Mouse (Mus musculus) embryonic stem cell, embryonic (primary cell): Measurements from ENCODE around the gene Immp2l.

ENCODE experiments used
- CTCF ChIA-PET, 4 experiments: fragments of 300-600 bp in 2 of 4; fragments of 350-600 bp in 2 of 4; sonication (Branson Sonifier 250); formaldehyde crosslinking; loops; one replicate each; lab custom pipeline; 2022; ENCODE audit warnings: inconsistent platforms in 2 of 4; lab: Charles Lee
- POLR2A ChIA-PET, 4 experiments: fragments of 300-600 bp in 2 of 4; fragments of 350-600 bp in 2 of 4; sonication (Branson Sonifier 250); formaldehyde crosslinking; loops; one replicate each; lab custom pipeline; 2022; ENCODE audit warnings: antibody characterized with exemption in 4 of 4, inconsistent platforms in 1 of 4; lab: Charles Lee

The Immp2l gene

DNA sequence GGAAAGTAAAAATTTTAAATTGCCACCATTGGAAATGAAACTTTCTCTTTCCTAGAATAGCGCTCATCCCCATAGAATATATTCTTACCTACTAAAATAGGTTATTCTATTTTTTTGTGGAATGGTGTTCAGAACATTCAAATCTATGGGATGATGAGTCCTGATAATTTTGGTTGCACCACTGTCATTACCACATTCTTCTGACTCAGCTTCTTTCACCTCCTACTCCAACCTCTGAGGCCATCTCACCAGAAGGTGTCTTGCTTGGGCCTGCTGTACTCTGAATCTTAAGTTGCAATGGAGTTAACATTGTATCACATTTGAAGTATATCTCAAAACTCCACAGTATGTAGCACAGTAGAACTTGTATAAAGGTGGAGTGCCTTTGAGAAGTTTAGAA is 224.4 kb downstream of the Immp2l start:
- POLR2A ChIA-PET, result no interaction called here
- CTCF ChIA-PET, result no interaction called here

DNA sequence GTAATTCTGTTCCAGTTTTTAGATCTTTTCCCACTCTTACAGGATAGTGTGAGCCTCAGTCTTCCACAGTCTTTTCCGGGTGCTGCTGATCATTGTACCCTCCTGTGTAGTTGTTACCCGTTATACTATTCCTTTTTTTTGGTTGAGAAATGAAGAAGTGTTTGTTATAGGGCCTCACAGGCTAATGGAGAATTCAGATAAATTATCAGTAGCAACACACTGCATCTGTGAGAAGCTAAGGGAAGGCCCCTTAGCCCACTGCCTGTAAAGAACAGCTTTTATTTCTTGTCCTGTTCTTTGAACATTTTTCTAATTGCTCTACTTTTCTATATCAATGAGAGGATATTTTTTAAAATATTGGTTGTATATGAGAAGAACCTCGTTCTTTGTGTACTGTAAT is 226.2 kb downstream of the Immp2l start:
- POLR2A ChIA-PET, result no interaction called here
- CTCF ChIA-PET, result no interaction called here

DNA sequence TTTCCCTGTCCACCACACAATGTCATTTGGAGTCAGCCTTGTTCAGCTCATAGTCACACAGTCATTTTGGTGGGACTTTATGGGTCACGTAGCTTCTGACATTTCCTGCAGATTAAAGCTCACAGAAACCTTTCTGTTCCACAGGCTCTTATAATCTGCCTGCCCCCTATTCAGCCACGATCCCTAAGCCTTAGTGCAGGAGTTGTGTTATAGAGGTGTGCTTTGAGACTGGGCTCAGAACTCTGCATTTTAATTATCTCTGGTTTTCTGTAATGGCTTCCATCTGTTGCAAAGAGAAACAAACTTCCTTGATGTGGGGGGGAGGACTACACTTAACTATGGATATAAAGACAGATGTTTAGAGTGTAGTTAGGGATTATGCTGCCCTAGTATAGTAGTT is 234.0 kb downstream of the Immp2l start:
- ChIA-PET CTCF (no interaction called here), POLR2A (no interaction called here)

DNA sequence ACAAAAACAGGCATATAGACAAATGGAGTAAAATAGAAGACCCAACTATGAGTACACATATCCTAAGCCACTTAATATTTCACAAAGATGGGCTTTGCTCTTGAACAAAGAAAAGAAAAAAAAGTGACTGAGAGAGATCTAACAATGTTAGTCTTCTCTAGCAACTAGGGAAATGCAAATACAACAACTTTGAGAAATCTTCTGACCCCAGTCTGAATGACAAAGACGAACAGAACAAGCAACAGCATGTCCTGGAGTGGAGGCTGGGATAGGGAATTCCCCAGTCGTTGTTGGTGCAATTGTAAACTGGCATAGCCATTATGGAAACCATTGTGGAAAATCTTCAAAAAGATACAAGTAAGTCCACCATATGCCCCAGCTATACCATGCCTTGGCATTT is 235.7 kb downstream of the Immp2l start:
- ChIA-PET POLR2A (no interaction called here), CTCF (no interaction called here)

DNA sequence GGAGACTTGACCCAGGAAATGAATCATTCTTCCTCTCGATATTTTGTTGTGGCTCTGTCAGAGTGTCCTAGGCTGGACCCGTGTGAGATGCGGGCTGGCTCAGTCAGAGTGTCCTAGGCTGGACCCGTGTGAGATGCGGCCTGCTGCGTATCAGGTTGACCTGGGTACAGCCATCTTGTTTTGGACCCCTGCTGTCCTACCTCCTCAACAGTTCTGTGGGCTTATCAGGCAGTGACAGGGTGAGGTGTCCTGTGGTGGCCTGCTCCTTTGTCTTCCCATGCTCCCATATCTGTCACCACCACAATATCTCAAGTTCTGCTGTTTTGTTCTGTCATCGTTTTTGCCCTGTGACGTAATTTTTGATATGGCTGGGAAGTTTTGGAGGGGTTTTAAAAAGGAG is 250.2 kb downstream of the Immp2l start:
- ChIA-PET CTCF (no interaction called here), POLR2A (no interaction called here)

DNA sequence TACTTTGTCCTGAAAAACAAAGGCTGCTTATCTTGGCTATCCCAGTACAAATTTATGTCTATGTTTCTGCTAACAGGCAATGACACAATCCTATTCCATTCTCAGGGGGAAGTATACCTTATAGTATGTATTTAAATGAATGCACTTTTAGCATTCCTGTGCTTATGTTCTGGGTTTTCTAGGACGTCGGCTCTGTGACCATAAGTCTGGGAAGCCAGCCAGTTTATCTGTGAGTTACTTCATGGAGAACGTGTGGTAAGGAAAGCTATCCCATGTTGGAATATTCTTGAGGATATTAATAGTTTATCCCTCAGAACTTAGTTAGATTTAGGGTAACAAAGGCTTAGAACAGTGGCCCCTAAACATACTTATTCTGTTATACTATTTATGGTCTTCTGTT is 251.5 kb downstream of the Immp2l start:
- ChIA-PET CTCF (no interaction called here), POLR2A (no interaction called here)

DNA sequence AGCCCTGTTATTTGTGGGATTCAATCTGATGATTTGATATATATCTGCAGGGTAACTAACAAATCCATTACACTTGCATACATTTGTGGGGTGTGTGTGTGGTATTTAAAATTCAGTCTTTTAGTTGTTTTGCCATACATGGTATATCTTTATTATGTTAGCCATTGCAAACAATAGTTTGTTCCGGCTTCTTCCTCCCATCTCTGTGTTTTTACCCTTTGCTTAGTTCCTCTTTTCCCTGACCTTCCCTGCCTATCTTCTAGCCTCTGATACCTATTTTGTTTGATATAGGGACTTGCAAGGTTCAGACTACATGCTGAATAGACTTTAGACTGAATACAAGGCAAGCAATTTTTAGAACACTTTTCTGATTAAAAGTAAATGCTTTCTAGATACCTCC is 254.0 kb downstream of the Immp2l start:
- POLR2A ChIA-PET, result no interaction called here
- CTCF ChIA-PET, result no interaction called here

DNA sequence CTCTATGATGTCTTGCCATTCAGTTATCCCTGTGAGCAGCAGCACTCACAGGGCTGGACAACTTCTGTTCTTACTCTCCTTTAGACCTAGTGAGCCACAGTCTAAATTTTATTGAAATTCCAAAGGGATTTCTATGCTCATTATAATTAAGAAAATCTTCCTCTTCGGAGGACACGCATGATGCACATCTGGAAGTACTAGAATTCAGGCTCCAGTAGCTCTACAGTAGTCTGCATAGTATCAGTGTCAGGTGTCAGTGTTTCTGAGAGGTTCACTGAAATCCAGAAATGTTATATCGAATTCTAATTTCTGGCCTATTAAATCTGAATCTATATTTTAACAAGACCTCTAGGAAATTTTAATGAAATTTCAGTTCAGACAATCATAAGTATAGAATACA is 265.2 kb downstream of the Immp2l start:
- CTCF ChIA-PET, result no interaction called here
- POLR2A ChIA-PET, result no interaction called here

DNA sequence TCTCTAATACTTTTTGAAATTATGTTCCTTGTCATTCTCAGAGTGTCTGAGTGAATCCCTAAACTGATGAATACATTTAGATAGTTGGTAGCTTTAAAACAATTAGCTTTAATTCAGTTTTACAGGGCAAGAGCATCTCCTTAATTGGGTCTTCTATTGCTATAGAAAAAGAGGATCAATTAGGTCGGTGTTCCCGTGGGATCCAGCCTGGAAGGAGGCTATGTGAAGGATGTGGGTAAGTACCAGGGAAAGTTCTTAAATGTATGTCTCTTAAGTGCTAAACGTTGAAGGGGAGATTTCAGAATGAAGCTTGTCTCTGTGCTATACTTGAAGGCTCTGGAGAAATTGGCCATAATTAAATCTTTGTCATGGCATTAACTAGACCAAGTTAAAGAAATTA is 283.1 kb downstream of the Immp2l start:
- ChIA-PET POLR2A (no interaction called here), CTCF (no interaction called here)

DNA sequence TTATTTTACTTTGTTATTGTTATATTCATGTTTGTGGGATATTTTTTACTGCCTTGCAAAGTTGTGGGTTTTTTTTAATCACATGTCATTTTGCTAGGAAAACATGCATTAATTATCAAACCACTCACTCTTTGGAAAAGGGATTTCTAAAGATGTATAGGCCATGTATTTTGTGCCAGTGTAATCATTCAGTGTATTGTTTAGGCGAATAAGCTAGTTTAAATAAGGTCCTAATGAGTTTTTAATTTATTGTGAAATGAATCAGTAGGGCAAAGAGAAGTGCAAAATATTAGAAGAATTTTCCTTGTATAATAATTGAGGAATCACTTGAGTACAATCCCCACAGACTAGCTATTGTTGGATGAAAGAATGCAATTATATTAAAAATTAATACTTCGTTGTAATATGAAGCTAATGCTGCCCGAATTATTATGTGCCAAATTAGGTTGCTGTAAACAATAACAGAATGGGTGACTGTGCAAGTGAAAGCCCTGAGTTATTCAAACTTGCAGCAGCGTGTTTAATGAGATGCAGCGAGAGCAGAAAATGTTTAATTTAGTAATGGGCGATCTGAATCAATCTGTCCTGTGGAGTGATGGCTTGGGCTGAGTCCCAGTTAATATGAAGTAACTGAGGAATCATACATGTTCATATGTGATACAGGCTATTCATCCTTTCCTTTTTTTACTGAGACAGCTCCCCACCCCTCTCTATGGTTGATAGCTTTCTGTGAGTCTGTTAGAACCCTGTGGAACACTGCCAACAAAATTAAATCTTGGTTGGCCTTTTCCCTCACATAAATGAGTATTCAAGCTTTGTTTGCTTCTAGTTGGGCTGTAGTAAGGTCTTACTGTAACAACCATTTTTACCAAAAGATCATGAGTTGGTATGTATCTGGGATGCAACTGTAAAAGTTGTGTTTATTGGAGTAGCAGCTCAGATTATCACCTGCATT is 285.1 kb downstream of the Immp2l start:
- POLR2A ChIA-PET, result no interaction called here

DNA sequence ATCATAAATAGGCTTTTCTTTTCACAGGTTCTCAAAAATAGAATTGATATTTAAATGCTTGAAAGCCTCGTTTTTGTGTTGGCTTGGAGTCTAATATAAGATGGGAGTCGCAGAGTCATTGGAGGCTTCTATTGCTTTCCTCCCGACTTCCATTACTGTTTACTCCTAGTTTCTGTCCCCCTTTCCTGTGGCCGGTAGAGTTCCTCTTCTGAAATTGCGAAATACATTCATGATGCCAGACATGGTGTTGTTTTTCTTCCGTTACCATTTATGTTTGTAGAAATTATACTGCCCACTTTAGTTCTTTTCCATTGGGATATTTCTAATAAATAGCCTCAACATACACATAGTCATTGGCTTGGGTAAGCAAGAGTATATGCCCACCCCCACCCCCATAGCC is 289.5 kb downstream of the Immp2l start:
- CTCF ChIA-PET, result no interaction called here
- POLR2A ChIA-PET, result no interaction called here

More for the DNA sequence above, 285.1 kb downstream of the Immp2l start:
- CTCF ChIA-PET, result no interaction called here

DNA sequence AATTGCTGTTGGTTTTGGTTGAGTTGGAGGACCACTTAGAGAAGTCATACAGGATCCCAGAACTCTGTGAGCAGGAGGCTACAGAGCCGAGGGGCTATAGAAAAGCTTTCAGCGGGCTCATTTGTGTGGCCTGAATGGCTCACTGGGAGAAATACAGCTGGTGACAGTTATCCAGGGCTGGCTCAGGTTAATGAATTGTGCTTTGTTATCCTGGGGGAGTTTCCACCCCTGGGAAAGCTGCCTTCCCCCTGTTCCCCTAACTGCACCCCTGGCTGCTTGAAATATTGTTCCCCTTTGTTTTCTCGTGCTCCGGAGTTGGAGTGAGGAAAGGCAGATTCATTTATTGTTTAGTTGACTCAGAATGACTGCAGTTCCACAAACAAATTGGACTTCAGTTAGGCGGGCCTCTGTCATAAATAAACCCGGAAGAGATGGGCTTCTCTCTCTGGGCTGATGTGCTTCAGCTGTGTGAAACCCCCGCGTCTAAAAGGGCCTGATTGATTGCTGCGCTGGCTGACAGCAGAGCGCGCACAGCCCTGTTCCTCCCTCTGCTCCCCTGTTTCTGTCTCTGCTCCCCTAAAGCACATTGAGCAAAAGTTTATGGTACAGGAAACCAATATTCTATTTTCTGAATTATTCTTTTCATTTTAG is 291.0 kb downstream of the Immp2l start:
- CTCF ChIA-PET, result interaction anchor here in 1 of 4 experiments (0.7 kb wide), 1 partner anchor 9 kb away, joined by 3 read pairs; no protein-coding TSS in a partner anchor
- POLR2A ChIA-PET, result interaction anchor here in 1 of 4 experiments (1.0 kb wide), 1 partner anchor 18 kb away, joined by 3 read pairs; no protein-coding TSS in a partner anchor

DNA sequence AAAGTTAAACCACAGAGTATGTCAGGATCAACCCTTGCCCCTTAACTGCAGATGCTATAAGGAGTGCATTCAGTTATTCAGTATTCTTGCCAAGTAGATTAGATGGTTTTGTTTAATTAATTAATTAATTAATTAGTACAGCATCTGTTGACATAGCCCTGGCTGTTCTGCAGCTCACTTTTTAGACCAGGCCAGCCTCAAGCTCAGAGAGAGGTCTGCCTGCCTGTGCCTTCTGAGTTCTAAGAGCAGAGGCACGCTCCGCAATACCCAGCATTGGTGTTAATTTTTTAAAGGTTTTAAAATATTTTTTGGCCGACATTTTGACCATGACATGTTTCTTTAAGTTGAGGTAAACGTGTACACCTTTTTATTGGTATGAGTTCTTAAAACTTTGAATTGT is 292.0 kb downstream of the Immp2l start:
- ChIA-PET CTCF (no interaction called here), POLR2A (interaction anchor here in 1 of 4 experiments (1.0 kb wide), 1 partner anchor 19 kb away, joined by 3 read pairs; no protein-coding TSS in a partner anchor)

DNA sequence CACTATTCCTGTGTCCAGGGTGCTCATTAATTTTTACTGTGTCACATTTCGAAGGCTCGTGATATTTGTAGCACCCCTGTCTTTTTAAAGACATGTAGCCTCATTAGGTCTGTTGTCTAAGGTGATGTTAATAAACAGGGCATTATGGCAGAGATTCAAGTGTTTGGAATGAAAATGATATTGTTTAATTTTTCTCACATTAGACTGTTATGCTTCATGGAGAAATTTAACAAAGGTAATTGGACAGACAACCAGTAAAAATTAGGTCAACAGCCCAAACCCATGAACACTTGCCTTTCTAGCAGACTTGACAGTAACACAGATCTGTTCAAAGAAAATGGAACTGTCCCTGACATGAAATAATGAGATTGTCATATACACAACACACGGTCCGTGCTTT is 292.5 kb downstream of the Immp2l start:
- ChIA-PET CTCF (no interaction called here), POLR2A (no interaction called here)

DNA sequence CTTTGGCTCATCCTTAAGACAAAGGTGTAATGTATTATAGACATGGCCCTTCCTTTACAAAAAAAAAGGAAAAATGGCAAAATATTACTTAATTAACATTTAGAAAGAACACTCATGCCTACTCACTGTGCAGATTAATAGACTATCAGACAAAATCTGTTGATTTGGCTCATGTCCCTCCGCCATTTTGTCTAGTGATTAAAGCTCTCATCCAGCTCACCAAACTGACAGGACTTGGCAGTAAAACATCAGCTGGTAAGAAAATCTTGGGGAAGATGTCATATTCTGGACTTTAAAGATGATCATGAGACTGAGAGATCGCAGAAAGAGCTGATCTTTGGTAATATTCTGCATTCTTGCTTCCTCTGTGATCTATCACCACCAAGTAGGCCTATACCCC is 293.5 kb downstream of the Immp2l start:
- ChIA-PET POLR2A (no interaction called here), CTCF (no interaction called here)

DNA sequence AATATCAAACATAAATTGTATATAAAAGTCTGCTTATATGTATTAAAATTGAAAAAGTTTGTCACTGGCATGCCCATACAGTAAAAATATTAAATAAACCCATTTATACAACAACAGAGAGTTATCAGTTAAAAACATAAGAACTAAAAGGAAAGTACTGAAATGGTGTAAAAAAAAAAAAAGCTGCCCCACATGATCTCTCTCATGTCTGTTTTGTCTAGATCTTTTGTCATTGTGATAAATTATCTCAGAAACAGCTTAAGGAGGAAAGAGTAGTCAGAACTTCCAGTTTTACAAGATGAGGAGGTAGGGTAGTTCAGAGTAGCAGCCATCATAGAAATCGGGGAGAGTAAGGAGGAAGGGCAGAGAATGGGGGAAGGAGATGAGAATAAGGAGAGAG is 298.1 kb downstream of the Immp2l start:
- CTCF ChIA-PET, result no interaction called here
- POLR2A ChIA-PET, result no interaction called here

DNA sequence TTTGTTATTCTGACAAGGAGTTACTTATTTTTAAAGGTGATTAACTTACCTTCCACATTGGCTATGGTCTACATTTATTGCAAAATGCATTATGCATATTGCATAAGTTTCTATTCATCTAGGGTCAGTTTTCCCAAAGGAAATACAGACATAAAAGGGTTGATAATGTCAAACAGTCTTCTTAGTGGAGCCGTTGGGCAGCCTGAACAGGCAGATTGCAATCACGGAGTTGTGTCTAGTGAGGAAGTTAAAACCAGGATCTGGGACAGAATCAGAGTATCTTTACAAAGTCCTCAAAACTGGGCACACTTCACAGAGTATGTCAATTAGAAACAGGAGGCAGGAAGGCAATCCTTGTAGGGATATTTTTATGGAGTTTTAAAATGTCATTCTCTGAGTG is 300.5 kb downstream of the Immp2l start:
- CTCF ChIA-PET, result no interaction called here
- POLR2A ChIA-PET, result no interaction called here

DNA sequence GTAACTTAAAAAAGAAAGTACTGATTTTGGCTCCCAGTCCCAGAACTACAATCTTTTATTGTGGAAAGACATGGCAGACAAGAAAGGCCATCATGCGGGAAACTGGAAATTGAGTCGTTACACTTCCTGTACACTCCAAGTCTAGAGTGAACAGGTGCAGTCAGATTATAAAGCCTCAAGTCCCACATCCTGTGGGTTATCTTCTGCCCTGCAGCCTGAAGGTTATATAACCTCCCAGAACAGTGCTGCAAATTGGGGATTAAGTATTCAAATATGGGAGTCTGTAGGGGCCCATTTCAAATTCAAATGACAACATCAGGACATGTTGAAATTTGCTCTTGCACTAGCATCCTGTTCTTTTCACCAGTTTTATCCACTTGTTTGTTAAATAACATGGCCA is 301.9 kb downstream of the Immp2l start:
- CTCF ChIA-PET, result no interaction called here
- POLR2A ChIA-PET, result no interaction called here

DNA sequence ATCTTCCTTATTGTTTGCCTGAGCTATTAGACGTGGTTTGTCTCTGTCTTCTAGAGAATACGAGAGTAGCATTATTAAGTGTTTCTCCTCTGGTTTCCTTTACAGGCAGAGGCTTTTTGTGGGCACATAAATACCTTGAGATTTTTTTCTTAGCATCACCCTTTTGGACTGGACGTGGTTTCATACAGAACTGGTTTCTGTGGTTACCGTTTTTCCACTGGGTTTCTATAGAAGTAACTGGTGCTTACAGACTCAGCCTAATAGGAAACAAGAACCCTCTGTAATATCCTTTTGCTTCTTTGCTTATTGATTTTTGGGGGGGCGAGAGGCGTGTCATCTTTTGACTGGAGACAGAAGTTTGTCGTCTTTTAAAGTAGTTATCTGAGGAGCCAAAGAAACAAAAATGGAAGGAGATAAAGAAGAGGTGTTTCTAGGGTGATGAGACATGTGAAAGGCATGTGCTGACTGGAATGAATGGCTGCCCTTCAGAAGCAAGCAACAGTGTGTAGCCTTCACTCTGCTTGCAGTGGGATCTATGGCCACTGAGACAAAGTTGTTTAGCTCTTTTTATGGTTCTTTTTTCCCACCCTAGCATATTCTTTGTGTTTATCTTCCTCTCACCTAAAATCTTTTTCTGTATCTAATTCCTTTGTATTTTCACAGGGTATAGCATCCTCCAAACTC is 307.2 kb downstream of the Immp2l start:
- POLR2A ChIA-PET, result no interaction called here

DNA sequence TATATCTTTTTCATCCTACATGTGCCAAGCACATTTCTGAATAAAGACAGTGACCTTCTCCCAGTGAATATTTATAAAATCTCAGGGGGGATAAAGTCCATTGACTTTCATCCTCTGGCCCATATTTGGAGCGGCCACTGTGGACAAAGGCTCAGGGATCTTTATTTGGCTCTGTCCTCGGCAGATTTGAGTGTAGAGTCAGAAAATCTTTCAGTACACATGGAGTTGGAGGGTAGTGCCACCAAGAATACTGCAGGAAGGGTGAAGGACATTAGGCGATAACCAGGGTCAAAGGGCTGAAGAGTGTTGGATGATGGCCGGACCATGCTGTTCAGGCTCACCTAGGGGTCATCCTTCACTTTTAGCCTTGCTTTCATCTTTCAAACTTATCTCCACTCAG is 321.7 kb downstream of the Immp2l start:
- CTCF ChIA-PET, result no interaction called here
- POLR2A ChIA-PET, result no interaction called here

More for the DNA sequence above, 307.2 kb downstream of the Immp2l start:
- CTCF ChIA-PET, result no interaction called here
